Mouse (Mus musculus) liver, embryonic 14.5 days (tissue): ENCODE data around the gene Pdcd7.

Source experiments
- CTCF ChIP-seq: IDR thresholded peaks from 2 replicates; pipeline ENCODE4 v1.5.1; 2016; ENCODE audit warnings: antibody characterized with exemption, low read depth, control low read depth
- EP300 ChIP-seq: IDR thresholded peaks from 2 replicates; pipeline ENCODE4 v1.6.1; 2016; ENCODE audit warnings: antibody characterized with exemption, low read depth

GRCm38 (mm10) chr9:65346476-65347111, 690 bp downstream of the Pdcd7 start:
- TF ChIP-seq CTCF (no peak), EP300 (no peak)
